Mouse (Mus musculus): ENCODE results near the gene Ccdc113. TPM values are rescaled to one million over a fixed set of nuclear protein-coding genes. Genes with fewer than 3 reads are reported as not detected.
A peak's percentile ranks its signal among the peaks of the same experiment; 100 is the strongest.
"Not testable (repeated sequence)": the region's sequence is repeated elsewhere in the genome, so short reads cannot be mapped to it uniquely, and the experiment has no call there.

The Ccdc113 gene
- total RNA-seq, 2 experiments from 2014 or later: not detected

DNA sequence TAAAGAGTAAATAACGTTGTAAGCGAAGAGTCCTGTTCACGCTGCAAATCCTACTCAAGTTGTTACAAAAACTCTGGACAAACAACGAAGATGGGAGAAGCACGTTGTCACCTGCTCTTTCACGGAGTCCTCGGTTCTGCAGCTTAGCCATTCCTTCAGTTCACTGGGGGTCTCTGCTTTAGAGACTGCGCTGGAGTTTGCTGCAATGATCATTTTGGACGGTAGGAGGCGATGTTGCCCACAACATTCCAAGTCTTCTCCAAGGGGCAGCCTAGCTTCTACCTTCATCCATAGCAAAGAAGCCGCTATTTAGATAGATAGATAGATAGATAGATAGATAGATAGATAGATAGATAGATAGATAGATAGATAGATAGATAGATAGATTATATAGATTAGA, 66.0 kb downstream of the Ccdc113 start:
- peak; percentile 83 for ATAC-seq (replicated peaks; ENCODE audit: poor library complexity)

DNA sequence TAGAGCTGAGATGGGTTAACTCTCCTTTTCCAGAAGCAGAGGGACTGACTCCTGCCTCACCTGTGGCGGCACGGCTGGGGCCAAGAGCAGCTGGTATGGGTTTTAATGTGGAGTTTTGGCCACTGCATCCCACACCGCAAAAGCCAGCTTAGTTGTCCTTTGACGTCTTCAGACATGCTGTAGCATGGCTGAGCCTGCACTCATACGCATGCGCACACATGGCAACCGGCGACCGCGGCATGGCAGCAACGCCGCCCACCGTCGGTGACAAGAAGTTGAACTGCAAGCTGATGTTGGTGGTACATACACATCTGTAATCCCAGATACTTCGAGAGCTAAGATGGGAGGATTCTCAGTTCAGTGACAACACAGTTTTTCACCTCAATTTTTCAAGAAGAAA, 67.4 kb downstream of the Ccdc113 start:
- ATAC-seq (replicated peaks; ENCODE audit: poor library complexity): no peak

DNA sequence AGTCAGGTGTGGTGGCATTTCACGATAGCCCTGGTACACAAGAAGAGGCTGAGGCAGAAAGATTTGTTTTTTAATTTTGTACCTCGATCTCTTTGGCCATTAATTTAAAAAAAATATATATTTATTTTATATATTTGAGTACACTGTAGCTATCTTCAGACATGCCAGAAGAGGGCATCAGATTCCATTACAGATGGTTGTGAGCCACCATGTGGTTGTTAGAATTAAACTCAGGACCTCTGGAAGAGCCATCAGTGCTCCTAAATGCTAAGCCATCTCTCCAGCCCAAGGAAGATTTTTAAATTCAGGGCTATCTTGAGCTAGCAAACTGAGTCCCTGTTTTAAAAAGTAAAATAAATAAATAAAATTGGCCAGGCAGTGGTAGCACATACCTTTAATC, 68.3 kb downstream of the Ccdc113 start:
- no peak for ATAC-seq (replicated peaks; ENCODE audit: poor library complexity)

DNA sequence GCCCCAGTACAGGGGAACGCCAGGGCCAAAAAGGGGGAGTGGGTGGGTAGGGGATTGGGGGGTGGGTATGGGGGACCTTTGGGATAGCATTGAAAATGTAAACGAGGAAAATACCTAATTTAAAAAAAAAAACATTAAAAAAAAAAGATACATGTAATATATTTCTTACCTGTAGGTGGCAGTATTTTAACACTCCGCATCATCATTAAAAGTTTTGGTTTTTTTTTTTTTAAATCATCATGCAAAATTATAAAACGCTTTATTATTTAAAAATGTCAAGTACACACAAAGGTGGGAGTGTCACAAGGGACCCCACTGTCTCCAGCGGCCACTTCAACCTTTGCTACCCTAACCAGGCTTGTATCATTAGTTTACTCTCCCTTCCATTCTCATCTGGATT, 72.6 kb downstream of the Ccdc113 start:
- not testable (repeated sequence) for ATAC-seq (replicated peaks; ENCODE audit: poor library complexity)

DNA sequence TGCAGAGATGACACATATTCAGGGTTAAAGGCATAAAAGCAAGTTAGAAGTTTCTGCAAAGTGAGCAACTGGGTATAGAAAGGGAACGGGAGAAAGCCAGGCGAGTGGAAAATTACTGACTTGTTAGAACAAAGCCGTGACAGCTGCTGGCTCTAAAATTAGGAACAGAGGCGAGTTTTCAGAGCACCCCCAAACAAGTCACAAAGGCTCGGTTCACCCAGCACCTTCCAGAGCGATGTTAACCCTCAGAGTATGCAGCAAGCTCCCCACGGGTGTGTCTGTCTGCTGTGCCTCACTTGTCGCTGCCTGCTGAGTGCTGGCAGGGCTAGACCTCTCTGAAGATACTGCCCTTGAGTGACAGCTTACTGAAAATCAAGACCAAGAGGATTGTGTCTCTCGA, 73.3 kb downstream of the Ccdc113 start:
- no peak for ATAC-seq (replicated peaks; ENCODE audit: poor library complexity)

Other genes starting within 250 kb of the Ccdc113 start
- 6.3 and 9.3 TPM in 2 replicates for gene Cngb1, start 227.5 kb upstream of the Ccdc113 start, total RNA-seq (2015)
- gene Cngb1, start 227.5 kb upstream of the Ccdc113 start, total RNA-seq (2017): 2.8 and 3.0 TPM in 2 replicates
- gene Tepp, start 223.5 kb upstream of the Ccdc113 start, total RNA-seq (2015): not detected in 2 replicates
- gene Tepp, start 223.5 kb upstream of the Ccdc113 start, total RNA-seq (2017): 0.68 TPM in 1 of 2 replicates, not detected in the other
- 5.5 and 6.1 TPM in 2 replicates for gene Zfp319, start 202.1 kb upstream of the Ccdc113 start, total RNA-seq (2015)
- 2.1 and 2.6 TPM in 2 replicates for gene Zfp319, start 202.1 kb upstream of the Ccdc113 start, total RNA-seq (2017)
- 27.6 and 28.0 TPM in 2 replicates for gene Usb1, start 201.8 kb upstream of the Ccdc113 start, total RNA-seq (2015)
- 27.3 and 31.9 TPM in 2 replicates for gene Usb1, start 201.8 kb upstream of the Ccdc113 start, total RNA-seq (2017)
- gene Mmp15, start 181.8 kb upstream of the Ccdc113 start, total RNA-seq (2015): 0.17 and 0.42 TPM in 2 replicates
- 0.03 and 0.04 TPM in 2 replicates for gene Mmp15, start 181.8 kb upstream of the Ccdc113 start, total RNA-seq (2017)
- gene Cfap20, start 99.2 kb upstream of the Ccdc113 start, total RNA-seq (2015): 96.0 and 101 TPM in 2 replicates
- 52.0 and 63.2 TPM in 2 replicates for gene Cfap20, start 99.2 kb upstream of the Ccdc113 start, total RNA-seq (2017)
- 113 TPM in 2 replicates for gene Csnk2a2, start 44.0 kb upstream of the Ccdc113 start, total RNA-seq (2015)
- gene Csnk2a2, start 44.0 kb upstream of the Ccdc113 start, total RNA-seq (2017): 30.0 and 33.1 TPM in 2 replicates
- not detected in 2 replicates for gene Prss54, start 42.3 kb downstream of the Ccdc113 start, total RNA-seq (2015)
- not detected in 2 replicates for gene Prss54, start 42.3 kb downstream of the Ccdc113 start, total RNA-seq (2017)
- gene Gins3, start 99.4 kb downstream of the Ccdc113 start, total RNA-seq (2015): 15.8 and 19.6 TPM in 2 replicates
- 21.8 and 24.3 TPM in 2 replicates for gene Gins3, start 99.4 kb downstream of the Ccdc113 start, total RNA-seq (2017)
- not detected in 2 replicates for gene Ndrg4, start 142.9 kb downstream of the Ccdc113 start, total RNA-seq (2015)
- not detected in 2 replicates for gene Ndrg4, start 142.9 kb downstream of the Ccdc113 start, total RNA-seq (2017)
- 29.8 and 31.8 TPM in 2 replicates for gene Setd6, start 181.8 kb downstream of the Ccdc113 start, total RNA-seq (2015)
- gene Setd6, start 181.8 kb downstream of the Ccdc113 start, total RNA-seq (2017): 48.4 and 48.9 TPM in 2 replicates